Mouse (Mus musculus) lung, embryonic 14.5 days (tissue): ENCODE measurements around the gene Rpp25l. TPM values are rescaled to one million over a fixed set of nuclear protein-coding genes. Genes with fewer than 3 reads are reported as not detected.

Experiments used
- ATAC-seq: fragments of 200-750 bp; cut with Nextera tagmentation; 2 replicates; pipeline ENCODE4 v1.8.0; 2017; ENCODE audit warnings: mild to moderate bottlenecking, moderate TSS enrichment, moderate library complexity; ENCODE audit not compliant: insufficient read depth
- DNase-seq: peaks from one replicate; pipeline ENCODE4 v3.0.0-alpha.2; 2015
- H3K27ac ChIP-seq: fragments of 300-500 bp; sonication (generic); 2 replicates; pipeline ENCODE4 v1.5.1; 2014; ENCODE audit warnings: low read depth, mild to moderate bottlenecking, moderate library complexity
- H3K27me3 ChIP-seq: fragments of 300-500 bp; sonication (generic); 2 replicates; pipeline ENCODE4 v1.6.1; 2014; ENCODE audit warnings: low read length, control low read depth; ENCODE audit not compliant: insufficient read depth
- H3K36me3 ChIP-seq: fragments of 300-500 bp; sonication (generic); 2 replicates; pipeline ENCODE4 v1.6.1; 2014; ENCODE audit warnings: control low read depth; ENCODE audit not compliant: insufficient read depth
- H3K4me1 ChIP-seq: fragments of 300-500 bp; sonication (generic); 2 replicates; pipeline ENCODE4 v1.6.1; 2014; ENCODE audit warnings: antibody characterized with exemption, control low read depth; ENCODE audit not compliant: insufficient read depth
- H3K4me2 ChIP-seq: fragments of 300-500 bp; sonication (generic); 2 replicates; pipeline ENCODE4 v1.6.1; 2014; ENCODE audit warnings: mild to moderate bottlenecking
- H3K4me3 ChIP-seq: fragments of 300-500 bp; sonication (generic); 2 replicates; pipeline ENCODE4 v1.5.1; 2014; ENCODE audit warnings: low read depth, low read length
- H3K9ac ChIP-seq: fragments of 300-500 bp; sonication (generic); 2 replicates; pipeline ENCODE4 v1.6.1; 2014
- H3K9me3 ChIP-seq: fragments of 300-500 bp; sonication (generic); 2 replicates; pipeline ENCODE4 v1.6.1; 2016; ENCODE audit warnings: low read depth, low read length, control low read depth
- CTCF ChIP-seq: IDR thresholded peaks from 2 replicates; pipeline ENCODE4 v1.5.1; 2016; ENCODE audit warnings: antibody characterized with exemption, low read depth
- WGBS: fragments of 180-500 bp; shearing (Covaris S2); extraction: QIAGEN DNeasy Blood & Tissue Kit; methylation state at CpG from one replicate; pipeline ENCODE4 v1.1.7; 2014; 5-methylcytosine and 5-hydroxymethylcytosine counted together
- polyA plus RNA-seq: library from polyadenylated mRNA; unstranded; fragments of >200 nt; fragmentation: Nextera tagmentation; extraction: Ambion mirVana; gene quantifications from 2 replicates; pipeline ENCODE4 v1.2.1, GENCODE M21; 2014

Rpp25l gene
- polyA plus RNA-seq, 1 experiment from 2014 or later = 90.3 TPM

DNA sequence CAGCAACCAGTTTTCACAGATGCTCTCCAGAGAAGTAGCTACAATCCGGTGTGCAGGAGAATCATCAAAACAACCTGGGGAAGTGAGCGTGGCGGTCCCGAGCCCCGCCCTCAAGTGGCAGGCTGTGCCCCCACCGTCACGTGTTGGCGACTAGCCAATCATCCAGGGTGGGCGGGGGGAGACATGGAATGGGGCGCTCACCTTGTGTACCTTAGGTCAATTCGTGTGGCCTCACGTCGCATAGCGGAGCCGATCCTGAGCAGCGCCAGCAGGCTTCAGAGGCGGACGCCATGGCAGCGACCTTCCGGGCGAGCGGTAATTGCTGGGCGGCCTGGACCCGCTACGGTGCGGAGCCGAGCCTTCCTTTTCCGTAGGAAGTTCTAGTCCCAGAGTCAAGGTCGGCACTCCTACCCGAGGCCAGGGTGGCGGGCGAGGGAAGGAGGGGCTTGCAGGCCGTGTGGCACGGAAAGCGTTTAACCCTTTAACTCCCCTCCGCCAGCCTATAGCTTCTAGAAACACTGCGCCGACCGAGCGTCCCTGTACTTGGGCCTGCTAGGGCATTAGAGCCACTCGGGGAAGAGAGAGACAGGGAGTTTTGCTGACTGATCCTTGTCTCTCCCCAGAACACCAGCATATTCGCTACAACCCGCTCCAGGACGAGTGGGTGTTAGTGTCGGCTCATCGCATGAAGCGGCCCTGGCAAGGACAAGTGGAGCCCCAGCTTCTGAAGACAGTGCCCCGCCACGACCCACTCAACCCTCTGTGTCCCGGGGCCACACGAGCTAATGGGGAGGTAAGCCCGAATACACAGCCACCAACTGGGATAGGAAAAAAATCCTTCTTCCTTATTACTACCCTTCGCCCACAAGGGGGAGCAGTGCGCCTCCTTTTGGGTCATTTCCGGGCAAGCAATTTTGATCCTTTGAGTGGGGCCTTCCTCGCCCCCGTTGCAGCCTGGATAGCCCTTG lies 42.3 kb upstream of the Rpp25l start, which contains the start of gene Sigmar1:
Sigmar1 (minus strand) TSS at position 820 of the 968 bp plus-strand sequence.
- under 1% methylated on average over 57 of the region's 57 CpGs for WGBS
- Histone ChIP-seq H3K4me2 (peak within 1 kb of the TSS; percentile 97), H3K27me3 (no peaks in the 10 kb centered on the region), H3K4me1 (peaks cover 7% of the 10 kb centered on the region; the same call in 1 of the 2 replicates), H3K9ac (peak within 1 kb of the TSS; percentile 73), H3K36me3 (peaks cover 9% of the 10 kb centered on the region; the same call in 1 of the 2 replicates), H3K27ac (peak within 1 kb of the TSS; percentile 90), H3K4me3 (peak within 1 kb of the TSS; percentile 70), H3K9me3 (no peaks in the 10 kb centered on the region)
- DNase-seq (peak; percentile 94), ATAC-seq (peak; percentile 52)
- TF ChIP-seq CTCF = peak; percentile 91

DNA sequence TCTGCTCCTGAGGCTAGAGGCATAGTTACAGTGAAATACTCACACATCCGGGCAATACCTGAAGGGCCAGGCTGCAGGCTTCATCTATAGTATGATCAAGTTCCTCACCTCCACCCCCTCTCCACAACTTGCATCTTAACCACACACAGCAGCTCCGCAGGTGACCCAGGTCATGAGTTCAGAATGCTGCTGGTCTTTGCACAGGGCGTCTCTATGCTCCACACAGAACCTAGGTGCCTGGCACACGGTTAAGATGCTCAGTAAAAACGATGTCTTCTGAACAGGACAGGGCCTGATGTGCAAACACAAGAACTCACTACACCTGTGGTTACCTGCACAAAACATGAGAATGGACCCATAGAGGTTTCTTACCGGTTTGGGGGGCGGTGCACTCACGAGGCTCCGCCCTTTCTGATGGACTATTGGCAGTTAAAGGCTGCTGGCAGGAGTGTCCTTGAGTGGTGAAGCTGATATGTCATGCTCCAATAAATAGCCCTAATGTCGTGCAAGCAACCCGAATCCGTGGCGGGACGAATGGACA lies 41.5 kb upstream of the Rpp25l start, which contains the start of gene Galt:
Galt (plus strand) TSS at position 432 of the 541 bp plus-strand sequence.
- peak within 1 kb of the TSS; percentile 97 for H3K4me2 ChIP-seq
- peak within 1 kb of the TSS; percentile 73 for H3K9ac ChIP-seq
- no peaks in the 10 kb centered on the region for H3K9me3 ChIP-seq
- 12% methylated on average over 14 of the region's 14 CpGs for WGBS
- peak; percentile 2; the same call in 1 of the 2 replicates for TF ChIP-seq CTCF
- H3K36me3 ChIP-seq = peaks cover 9% of the 10 kb centered on the region; the same call in 1 of the 2 replicates
- peak within 1 kb of the TSS; percentile 90 for H3K27ac ChIP-seq
- no peaks in the 10 kb centered on the region for H3K27me3 ChIP-seq
- peak within 1 kb of the TSS; percentile 70 for H3K4me3 ChIP-seq
- peaks cover 4% of the 10 kb centered on the region; the same call in 1 of the 2 replicates for H3K4me1 ChIP-seq
- ATAC-seq (peak; percentile 45), DNase-seq (peak; percentile 66)

DNA sequence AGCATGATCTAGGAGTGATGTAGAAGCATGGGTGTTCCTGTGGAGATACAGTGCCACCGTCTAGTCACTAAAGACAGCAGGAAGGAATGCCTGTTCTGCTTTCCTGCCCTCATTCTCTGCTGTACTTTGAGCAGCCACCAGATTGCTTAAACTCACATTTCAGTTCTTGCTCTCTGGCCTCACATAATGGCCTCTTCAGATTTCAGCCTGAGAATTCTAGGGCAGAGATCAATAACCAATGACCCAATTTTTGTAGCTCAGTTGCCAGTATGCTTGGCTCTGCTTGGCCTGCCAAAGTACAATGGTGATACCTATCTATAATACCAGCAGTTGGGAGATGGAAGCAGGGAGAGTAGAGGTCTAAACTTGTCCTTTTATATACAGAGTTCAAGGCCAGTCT lies 31.7 kb upstream of the Rpp25l start:
- 78% methylated on average over 1 of the region's 1 CpGs for WGBS
- H3K4me1 ChIP-seq = no peaks in the 10 kb centered on the region
- H3K36me3 ChIP-seq = no peaks in the 10 kb centered on the region
- H3K4me2 ChIP-seq = no peak overlapping the region
- no peak overlapping the region for H3K4me3 ChIP-seq
- no peak overlapping the region for H3K27ac ChIP-seq
- 0 out of 2 replicates have a peak, but pooled peaks cover 3% of the 10 kb centered on the region for H3K9me3 ChIP-seq
- H3K27me3 ChIP-seq = no peaks in the 10 kb centered on the region
- no peak for TF ChIP-seq CTCF
- ATAC-seq (no peak), DNase-seq (no peak)
- H3K9ac ChIP-seq = no peak overlapping the region

DNA sequence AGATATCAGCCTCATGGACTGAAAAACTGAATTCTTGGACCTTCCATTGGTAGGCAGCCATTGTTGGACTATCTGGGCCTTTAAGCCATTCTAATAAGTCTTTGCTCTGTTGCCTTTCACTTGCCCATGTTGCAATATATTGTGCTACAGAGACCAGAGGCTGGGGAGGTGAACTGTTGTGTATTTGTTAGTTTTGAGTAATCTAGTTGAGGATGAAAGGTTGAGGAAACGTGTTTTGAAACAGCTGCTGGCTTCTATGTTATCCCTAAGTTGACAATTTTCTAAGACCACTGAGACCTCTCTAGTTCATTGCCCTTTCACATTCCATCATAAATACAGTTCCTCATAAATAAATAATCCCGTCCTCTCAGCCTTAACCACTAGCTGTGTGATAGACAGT lies 30.8 kb upstream of the Rpp25l start:
- H3K27ac ChIP-seq = no peak overlapping the region
- H3K9ac ChIP-seq = no peak overlapping the region
- H3K27me3 ChIP-seq = no peaks in the 10 kb centered on the region
- H3K4me2 ChIP-seq = no peak overlapping the region
- H3K9me3 ChIP-seq = 0 out of 2 replicates have a peak, but pooled peaks cover 3% of the 10 kb centered on the region
- WGBS = 52% methylated on average over 2 of the region's 2 CpGs
- H3K4me3 ChIP-seq = no peak overlapping the region
- no peak for TF ChIP-seq CTCF
- no peaks in the 10 kb centered on the region for H3K4me1 ChIP-seq
- ATAC-seq = no peak
- peaks cover 2% of the 10 kb centered on the region; the same call in 1 of the 2 replicates for H3K36me3 ChIP-seq
- DNase-seq = no peak

DNA sequence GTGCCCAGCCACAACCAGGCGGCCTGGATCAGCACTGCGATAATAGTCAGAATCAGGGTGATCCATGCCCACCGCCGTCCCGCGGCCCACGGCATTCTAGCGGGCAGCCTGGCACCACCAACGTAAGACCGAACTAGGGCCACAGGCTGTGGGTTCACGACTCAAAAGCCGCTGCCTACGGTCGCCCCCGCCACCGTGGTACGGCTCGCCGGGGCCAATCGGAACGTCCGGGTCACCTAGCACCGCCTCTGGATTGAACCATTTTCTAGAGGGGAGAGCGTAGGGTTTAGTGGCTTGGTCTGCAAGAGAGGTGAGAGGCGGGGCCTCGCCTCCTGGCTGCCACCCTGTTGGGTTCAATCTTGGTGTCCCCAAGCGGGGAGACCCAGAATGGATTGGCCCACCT lies 27.8 kb upstream of the Rpp25l start:
- DNase-seq = peak; percentile 98
- Histone ChIP-seq H3K4me2 (peak overlapping the region; percentile 85), H3K36me3 (peaks cover 15% of the 10 kb centered on the region), H3K9ac (peak overlapping the region; percentile 73), H3K9me3 (0 out of 2 replicates have a peak, but pooled peaks cover under 1% of the 10 kb centered on the region), H3K4me1 (no peaks in the 10 kb centered on the region), H3K4me3 (peak overlapping the region; percentile 76), H3K27me3 (no peaks in the 10 kb centered on the region), H3K27ac (peak overlapping the region; percentile 84)
- peak; percentile 34 for TF ChIP-seq CTCF
- ATAC-seq = peak; percentile 96
- WGBS = under 1% methylated on average over 27 of the region's 27 CpGs

DNA sequence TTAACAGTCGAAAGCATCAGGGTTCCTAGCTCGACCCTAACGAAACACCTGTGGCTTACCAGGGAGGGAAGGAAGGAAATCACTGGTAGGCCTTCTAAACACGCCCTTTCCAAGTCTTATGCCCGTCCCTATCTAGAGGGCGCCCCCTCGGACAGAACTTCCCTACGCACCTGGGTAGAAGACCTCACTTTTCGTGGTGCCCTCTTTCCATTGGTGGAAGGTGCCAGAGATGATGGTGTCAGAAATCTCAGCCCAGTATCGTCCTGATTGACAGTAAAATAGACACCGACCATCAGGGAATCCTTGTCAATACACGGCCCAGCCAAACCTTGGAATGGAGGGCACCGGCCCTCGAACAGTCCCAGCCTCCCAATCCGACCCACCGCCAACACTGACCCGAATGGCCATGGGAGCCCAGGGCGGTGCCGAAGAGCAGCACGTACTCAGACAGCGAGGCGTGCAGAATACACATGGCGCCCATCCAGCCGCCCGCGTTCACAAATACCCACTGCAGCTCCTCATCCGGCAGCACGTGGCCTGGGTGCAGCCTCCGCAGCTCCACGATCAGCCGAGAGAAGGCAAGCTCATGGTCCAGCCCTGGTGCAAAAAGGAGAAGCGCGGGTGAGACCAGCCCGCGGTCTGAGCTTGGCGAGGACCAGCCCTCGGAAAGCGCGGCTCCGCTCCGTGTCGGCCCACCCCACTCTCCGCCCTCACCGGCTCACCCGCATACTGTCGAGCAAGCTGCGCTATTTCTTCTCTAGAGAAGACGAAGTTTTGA lies 27.2 kb upstream of the Rpp25l start:
- H3K27ac ChIP-seq = peak overlapping the region; percentile 84
- H3K4me3 ChIP-seq = peak overlapping the region; percentile 76
- H3K4me1 ChIP-seq = no peaks in the 10 kb centered on the region
- H3K36me3 ChIP-seq = peaks cover 15% of the 10 kb centered on the region
- H3K4me2 ChIP-seq = peak overlapping the region; percentile 85
- WGBS = 1% methylated on average over 48 of the region's 48 CpGs
- no peaks in the 10 kb centered on the region for H3K9me3 ChIP-seq
- no peaks in the 10 kb centered on the region for H3K27me3 ChIP-seq
- ATAC-seq = peak; percentile 83
- peak; percentile 31 for DNase-seq
- H3K9ac ChIP-seq = peak overlapping the region; percentile 73
- peak; percentile 25; the same call in 1 of the 2 replicates for TF ChIP-seq CTCF
